Comparison of ENCODE assay signal across 1 mouse cellular context in genomic region chr17:43997514-43997913, GRCm38 (mm10).
A peak's percentile ranks its signal among the peaks of the same experiment; 100 is the strongest.
TF ChIP-seq lines count a peak whose summit lies in the region.

No protein-coding gene starts in this region.

TF ChIP-seq in MEL, 35 proteins besides CTCF, POLR2A, EP300 and RAD21 (continued from another document):
- TF ChIP-seq RCOR1 (IDR thresholded peaks at IDR 0.05; ENCODE audit: low read depth, low read length) = peak; percentile 94
- peak; percentile 86 for TF ChIP-seq TAL1 (IDR thresholded peaks at IDR 0.05; ENCODE audit: low read length)
- TF ChIP-seq TCF12 (IDR thresholded peaks at IDR 0.05; ENCODE audit: low read depth, low read length) = peak; percentile 94
- TF ChIP-seq ELF1 (IDR thresholded peaks at IDR 0.05; ENCODE audit: low read depth, low read length) = 0 out of 2 replicates have a peak, but pooled peaks have one; percentile 57
- TF ChIP-seq MYC (IDR thresholded peaks at IDR 0.05; ENCODE audit: low read depth, low read length) = peak; percentile 83
- TF ChIP-seq E2F4 (IDR thresholded peaks at IDR 0.05; ENCODE audit: borderline replicate concordance, low read depth, low read length) = no peak
- 0 out of 2 replicates have a peak, but pooled peaks have one; percentile 21 for TF ChIP-seq USF1 (IDR thresholded peaks at IDR 0.05; ENCODE audit: low read depth, low read length)
